Mouse (Mus musculus): ENCODE results near the gene Trim9.

GRCm38 (mm10) chr12:70395061-70395460, 47.6 kb upstream of the Trim9 start:
- TF ChIP-seq POLR2A (IDR thresholded peaks at IDR 0.05; ENCODE audit: borderline replicate concordance, control insufficient read depth, low read depth, low read length) (no peak), CTCF (IDR thresholded peaks at IDR 0.05; ENCODE audit: control insufficient read depth, insufficient read depth, low read length) (no peak)
